Mouse (Mus musculus): ENCODE measurements at regions not wholly inside any gene's neighbourhood (a gene's known extent, or its start where the extent isn't known, plus 50 kb on each side); places are given as distances from the start of the nearest gene placed in this dataset.
"Not testable (repeated sequence)": the region's sequence is repeated elsewhere in the genome, so short reads cannot be mapped to it uniquely, and the experiment has no call there.

GRCm38 (mm10) chr19:35151841-35152240 is 229.7 kb downstream of the Kif20b start:
- 92% methylated on average over 5 of the region's 5 CpGs for WGBS
- no peak for ATAC-seq (ENCODE audit: low FRiP score)
- Histone ChIP-seq H3K36me3 (no peaks in the 10 kb centered on the region), H3K27me3 (no peaks in the 10 kb centered on the region), H3K4me2 (no peak overlapping the region), H3K4me1 (replicated peaks) (no peaks in the 10 kb centered on the region), H3K4me3 (no peak overlapping the region), H3K9me3 (no peaks in the 10 kb centered on the region), H3K27ac (no peak overlapping the region), H3K9ac (no peak overlapping the region)

- H3K27ac ChIP-seq = no peak overlapping the region
- no peak overlapping the region for H3K4me3 ChIP-seq
- no peak for ATAC-seq (ENCODE audit: low FRiP score)
- no peaks in the 10 kb centered on the region for H3K4me1 ChIP-seq (replicated peaks)
- no peak overlapping the region for H3K9ac ChIP-seq
- H3K9me3 ChIP-seq = no peaks in the 10 kb centered on the region
- H3K36me3 ChIP-seq = no peaks in the 10 kb centered on the region
- H3K4me2 ChIP-seq = no peak overlapping the region
- H3K27me3 ChIP-seq = no peaks in the 10 kb centered on the region
- WGBS = 87% methylated on average over 3 of the region's 3 CpGs
These were observed 235.7 kb downstream of the Kif20b start for GRCm38 (mm10) chr19:35157849-35158248.

- Histone ChIP-seq H3K27ac (no peak overlapping the region), H3K4me3 (no peak overlapping the region), H3K9me3 (no peaks in the 10 kb centered on the region), H3K27me3 (no peaks in the 10 kb centered on the region), H3K4me1 (replicated peaks) (no peaks in the 10 kb centered on the region), H3K9ac (no peak overlapping the region), H3K36me3 (no peaks in the 10 kb centered on the region), H3K4me2 (no peak overlapping the region)
- WGBS = 91% methylated on average over 2 of the region's 2 CpGs
- ATAC-seq (ENCODE audit: low FRiP score) = no peak
These were observed 242.6 kb downstream of the Kif20b start for GRCm38 (mm10) chr19:35164727-35165126.

- ATAC-seq (ENCODE audit: low FRiP score) = no peak
- Histone ChIP-seq H3K9me3 (no peaks in the 10 kb centered on the region), H3K4me2 (no peak overlapping the region), H3K27ac (no peak overlapping the region), H3K9ac (no peak overlapping the region), H3K27me3 (no peaks in the 10 kb centered on the region), H3K36me3 (no peaks in the 10 kb centered on the region), H3K4me1 (replicated peaks) (no peaks in the 10 kb centered on the region), H3K4me3 (no peak overlapping the region)
- WGBS = 80% methylated on average over 2 of the region's 2 CpGs
These were observed 248.4 kb downstream of the Kif20b start for GRCm38 (mm10) chr19:35170554-35170953.

- ATAC-seq (ENCODE audit: low FRiP score) = no peak
- 80% methylated on average over 1 of the region's 1 CpGs for WGBS
- Histone ChIP-seq H3K9me3 (no peaks in the 10 kb centered on the region), H3K4me3 (no peak overlapping the region), H3K9ac (no peak overlapping the region), H3K4me2 (no peak overlapping the region), H3K4me1 (replicated peaks) (no peaks in the 10 kb centered on the region), H3K36me3 (no peaks in the 10 kb centered on the region), H3K27ac (no peak overlapping the region), H3K27me3 (no peaks in the 10 kb centered on the region)
These were observed 257.9 kb downstream of the Kif20b start for GRCm38 (mm10) chr19:35180102-35180501.

GRCm38 (mm10) chr19:35205557-35206239 is 283.5 kb downstream of the Kif20b start:
- H3K4me1 ChIP-seq (replicated peaks) = no peaks in the 10 kb centered on the region
- no peaks in the 10 kb centered on the region for H3K36me3 ChIP-seq
- H3K27ac ChIP-seq = no peak overlapping the region
- H3K9me3 ChIP-seq = no peaks in the 10 kb centered on the region
- H3K9ac ChIP-seq = no peak overlapping the region
- no peaks in the 10 kb centered on the region for H3K27me3 ChIP-seq
- no peak overlapping the region for H3K4me2 ChIP-seq
- ATAC-seq (ENCODE audit: low FRiP score) = no peak
- 85% methylated on average over 5 of the region's 5 CpGs for WGBS
- no peak overlapping the region for H3K4me3 ChIP-seq

- H3K27ac ChIP-seq = no peak overlapping the region
- no peaks in the 10 kb centered on the region for H3K9me3 ChIP-seq
- H3K36me3 ChIP-seq = no peaks in the 10 kb centered on the region
- WGBS = 91% methylated on average over 3 of the region's 3 CpGs
- no peak for ATAC-seq (ENCODE audit: low FRiP score)
- no peaks in the 10 kb centered on the region for H3K27me3 ChIP-seq
- H3K4me2 ChIP-seq = no peak overlapping the region
- no peak overlapping the region for H3K4me3 ChIP-seq
- H3K4me1 ChIP-seq (replicated peaks) = no peaks in the 10 kb centered on the region
- H3K9ac ChIP-seq = no peak overlapping the region
These were observed 322.0 kb downstream of the Kif20b start for GRCm38 (mm10) chr19:35244188-35244587.

GRCm38 (mm10) chr19:35247531-35247930 is 325.4 kb downstream of the Kif20b start:
- Histone ChIP-seq H3K4me1 (replicated peaks) (no peaks in the 10 kb centered on the region), H3K27me3 (no peaks in the 10 kb centered on the region), H3K4me3 (no peak overlapping the region), H3K27ac (no peak overlapping the region), H3K9me3 (no peaks in the 10 kb centered on the region), H3K36me3 (no peaks in the 10 kb centered on the region), H3K9ac (no peak overlapping the region), H3K4me2 (no peak overlapping the region)
- no peak for ATAC-seq (ENCODE audit: low FRiP score)
- WGBS = 84% methylated on average over 6 of the region's 6 CpGs

- H3K9me3 ChIP-seq; H3K4me3 ChIP-seq; H3K4me1 ChIP-seq (replicated peaks); H3K36me3 ChIP-seq; H3K4me2 ChIP-seq; H3K27me3 ChIP-seq; ATAC-seq (ENCODE audit: low FRiP score); H3K9ac ChIP-seq; H3K27ac ChIP-seq: not testable (repeated sequence)
- 92% methylated on average over 3 of the region's 3 CpGs for WGBS
These were observed 336.5 kb downstream of the Kif20b start for GRCm38 (mm10) chr19:35258634-35259033.

GRCm38 (mm10) chr19:35263101-35263500 is 340.9 kb downstream of the Kif20b start:
- H3K27ac ChIP-seq = no peak overlapping the region
- no peak for ATAC-seq (ENCODE audit: low FRiP score)

GRCm38 (mm10) chr19:35278395-35278794 is 356.2 kb downstream of the Kif20b start:
- H3K27ac ChIP-seq = no peak overlapping the region
- no peaks in the 10 kb centered on the region for H3K9me3 ChIP-seq
- no peak overlapping the region for H3K4me3 ChIP-seq
- H3K4me2 ChIP-seq = no peak overlapping the region
- WGBS = 48% methylated on average over 2 of the region's 2 CpGs
- ATAC-seq (ENCODE audit: low FRiP score) = no peak
- no peak overlapping the region for H3K9ac ChIP-seq
- H3K4me1 ChIP-seq (replicated peaks) = peaks cover 6% of the 10 kb centered on the region; the same call in 1 of the 2 replicates
- H3K27me3 ChIP-seq = no peaks in the 10 kb centered on the region
- H3K36me3 ChIP-seq = no peaks in the 10 kb centered on the region

More at GRCm38 (mm10) chr19:35263101-35263500, 340.9 kb downstream of the Kif20b start:
- H3K9me3 ChIP-seq = no peaks in the 10 kb centered on the region
- H3K9ac ChIP-seq = no peak overlapping the region
- no peaks in the 10 kb centered on the region for H3K36me3 ChIP-seq
- no peaks in the 10 kb centered on the region for H3K4me1 ChIP-seq (replicated peaks)
- H3K27me3 ChIP-seq = no peaks in the 10 kb centered on the region
- no peak overlapping the region for H3K4me2 ChIP-seq
- no peak overlapping the region for H3K4me3 ChIP-seq

- H3K9ac ChIP-seq = no peak overlapping the region
- no peaks in the 10 kb centered on the region for H3K9me3 ChIP-seq
- no peak overlapping the region for H3K4me2 ChIP-seq
- no peaks in the 10 kb centered on the region for H3K27me3 ChIP-seq
- H3K4me1 ChIP-seq (replicated peaks) = peaks cover 6% of the 10 kb centered on the region; the same call in 1 of the 2 replicates
- no peak for ATAC-seq (ENCODE audit: low FRiP score)
- no peak overlapping the region for H3K27ac ChIP-seq
- H3K4me3 ChIP-seq = no peak overlapping the region
- WGBS = 60% methylated on average over 4 of the region's 4 CpGs
- H3K36me3 ChIP-seq = no peaks in the 10 kb centered on the region
These were observed 360.8 kb downstream of the Kif20b start for GRCm38 (mm10) chr19:35282775-35283447.

- no peaks in the 10 kb centered on the region for H3K36me3 ChIP-seq
- no peak overlapping the region for H3K9ac ChIP-seq
- WGBS = 86% methylated on average over 2 of the region's 2 CpGs
- H3K4me3 ChIP-seq = no peak overlapping the region
- no peaks in the 10 kb centered on the region for H3K27me3 ChIP-seq
- H3K4me1 ChIP-seq (replicated peaks) = no peaks in the 10 kb centered on the region
- no peak overlapping the region for H3K27ac ChIP-seq
- ATAC-seq (ENCODE audit: low FRiP score) = no peak
- no peaks in the 10 kb centered on the region for H3K9me3 ChIP-seq
- H3K4me2 ChIP-seq = no peak overlapping the region
These were observed 376.7 kb downstream of the Kif20b start for GRCm38 (mm10) chr19:35298846-35299245.
